Mouse (Mus musculus): ENCODE results near the gene Gm7030. TPM values are rescaled to one million over a fixed set of nuclear protein-coding genes. Genes with fewer than 3 reads are reported as not detected.
"Not testable (repeated sequence)": the region's sequence is repeated elsewhere in the genome, so short reads cannot be mapped to it uniquely, and the experiment has no call there.

Gm7030 gene
- total and polyA plus RNA-seq, 2 experiments = not detected

- Histone ChIP-seq H3K79me2 (ENCODE audit: control insufficient read depth, insufficient read depth, low read length) (no peaks in the 10 kb centered on the region), H3K27me3 (ENCODE audit: control insufficient read depth, insufficient read depth, low read length) (peaks cover 8% of the 10 kb centered on the region)
- no peak for DNase-seq (ENCODE audit: extremely low read depth, low read depth, low spot score)
Observed at GRCm38 (mm10) chr17:36154271-36155149, 25.3 kb upstream of the Gm7030 start.

GRCm38 (mm10) chr17:36151200-36151599 lies 22.0 kb upstream of the Gm7030 start:
- H3K79me2 ChIP-seq (ENCODE audit: control insufficient read depth, insufficient read depth, low read length); H3K27me3 ChIP-seq (ENCODE audit: control insufficient read depth, insufficient read depth, low read length); H3K4me3 ChIP-seq (ENCODE audit: insufficient read depth, low read depth, low read length); H3K27ac ChIP-seq (replicated peaks; ENCODE audit: insufficient read depth, low read depth, low read length); H3K4me1 ChIP-seq (ENCODE audit: control insufficient read depth, insufficient read depth, low read length); H3K36me3 ChIP-seq (ENCODE audit: control insufficient read depth, insufficient read depth, low read length); H3K9ac ChIP-seq (ENCODE audit: low read depth, low read length): not testable (repeated sequence)
- DNase-seq (ENCODE audit: extremely low read depth, low read depth, low spot score) = peak; percentile 67
- WGBS = 13% methylated on average over 4 of the region's 4 CpGs

More at GRCm38 (mm10) chr17:36154271-36155149, 25.3 kb upstream of the Gm7030 start:
- TF ChIP-seq CTCF (IDR thresholded peaks at IDR 0.05; ENCODE audit: low read depth, low read length) = no peak
- no peak for TF ChIP-seq POLR2A (IDR thresholded peaks at IDR 0.05; ENCODE audit: extremely low read depth, insufficient read depth, low read length)
- Histone ChIP-seq H3K9ac (ENCODE audit: low read depth, low read length) (no peak overlapping the region), H3K27ac (replicated peaks; ENCODE audit: insufficient read depth, low read depth, low read length) (no peak overlapping the region), H3K4me1 (ENCODE audit: control insufficient read depth, insufficient read depth, low read length) (no peaks in the 10 kb centered on the region), H3K4me3 (ENCODE audit: insufficient read depth, low read depth, low read length) (no peak overlapping the region), H3K36me3 (ENCODE audit: control insufficient read depth, insufficient read depth, low read length) (no peaks in the 10 kb centered on the region)
- WGBS = 31% methylated on average over 3 of the region's 3 CpGs

- H3K27ac ChIP-seq (replicated peaks; ENCODE audit: insufficient read depth, low read depth, low read length) = not testable (repeated sequence)
- 96% methylated on average over 5 of the region's 5 CpGs for WGBS
Observed at GRCm38 (mm10) chr17:36148468-36148867, 19.2 kb upstream of the Gm7030 start.

GRCm38 (mm10) chr17:36146937-36147336 lies 17.7 kb upstream of the Gm7030 start:
- H3K9ac ChIP-seq (ENCODE audit: low read depth, low read length); H3K27ac ChIP-seq (replicated peaks; ENCODE audit: insufficient read depth, low read depth, low read length); H3K4me1 ChIP-seq (ENCODE audit: control insufficient read depth, insufficient read depth, low read length); H3K4me3 ChIP-seq (ENCODE audit: insufficient read depth, low read depth, low read length); DNase-seq (ENCODE audit: extremely low read depth, low read depth, low spot score); H3K27me3 ChIP-seq (ENCODE audit: control insufficient read depth, insufficient read depth, low read length); H3K79me2 ChIP-seq (ENCODE audit: control insufficient read depth, insufficient read depth, low read length); H3K36me3 ChIP-seq (ENCODE audit: control insufficient read depth, insufficient read depth, low read length): not testable (repeated sequence)
- WGBS = 97% methylated on average over 1 of the region's 1 CpGs

More at GRCm38 (mm10) chr17:36148468-36148867, 19.2 kb upstream of the Gm7030 start:
- not testable (repeated sequence) for H3K27me3 ChIP-seq (ENCODE audit: control insufficient read depth, insufficient read depth, low read length); H3K9ac ChIP-seq (ENCODE audit: low read depth, low read length); H3K4me3 ChIP-seq (ENCODE audit: insufficient read depth, low read depth, low read length); H3K36me3 ChIP-seq (ENCODE audit: control insufficient read depth, insufficient read depth, low read length); H3K79me2 ChIP-seq (ENCODE audit: control insufficient read depth, insufficient read depth, low read length); DNase-seq (ENCODE audit: extremely low read depth, low read depth, low spot score); H3K4me1 ChIP-seq (ENCODE audit: control insufficient read depth, insufficient read depth, low read length)

GRCm38 (mm10) chr17:36145861-36146156 lies 16.6 kb upstream of the Gm7030 start:
- not testable (repeated sequence) for H3K27ac ChIP-seq (replicated peaks; ENCODE audit: insufficient read depth, low read depth, low read length); H3K79me2 ChIP-seq (ENCODE audit: control insufficient read depth, insufficient read depth, low read length); H3K36me3 ChIP-seq (ENCODE audit: control insufficient read depth, insufficient read depth, low read length); H3K27me3 ChIP-seq (ENCODE audit: control insufficient read depth, insufficient read depth, low read length); H3K4me1 ChIP-seq (ENCODE audit: control insufficient read depth, insufficient read depth, low read length); DNase-seq (ENCODE audit: extremely low read depth, low read depth, low spot score)
- Histone ChIP-seq H3K9ac (ENCODE audit: low read depth, low read length) (peak overlapping the region; percentile 33; the same call in 1 of the 2 replicates), H3K4me3 (ENCODE audit: insufficient read depth, low read depth, low read length) (peak overlapping the region; percentile 68; the same call in 1 of the 2 replicates)
- WGBS = 7% methylated on average over 13 of the region's 13 CpGs

- Histone ChIP-seq H3K79me2 (ENCODE audit: control insufficient read depth, insufficient read depth, low read length) (no peaks in the 10 kb centered on the region), H3K4me1 (ENCODE audit: control insufficient read depth, insufficient read depth, low read length) (peaks cover 2% of the 10 kb centered on the region; the same call in 1 of the 2 replicates), H3K9ac (ENCODE audit: low read depth, low read length) (peak overlapping the region; percentile 41), H3K36me3 (ENCODE audit: control insufficient read depth, insufficient read depth, low read length) (no peaks in the 10 kb centered on the region), H3K4me3 (ENCODE audit: insufficient read depth, low read depth, low read length) (peak overlapping the region; percentile 68), H3K27ac (replicated peaks; ENCODE audit: insufficient read depth, low read depth, low read length) (no peak overlapping the region), H3K27me3 (ENCODE audit: control insufficient read depth, insufficient read depth, low read length) (peaks cover 8% of the 10 kb centered on the region)
- 2% methylated on average over 78 of the region's 78 CpGs for WGBS
- TF ChIP-seq CTCF (IDR thresholded peaks at IDR 0.05; ENCODE audit: low read depth, low read length) (no peak), POLR2A (IDR thresholded peaks at IDR 0.05; ENCODE audit: extremely low read depth, insufficient read depth, low read length) (no peak)
- peak; percentile 14 for DNase-seq (ENCODE audit: extremely low read depth, low read depth, low spot score)
Observed at GRCm38 (mm10) chr17:36145111-36145860, 16.1 kb upstream of the Gm7030 start.

GRCm38 (mm10) chr17:36136299-36136848 lies 7.1 kb upstream of the Gm7030 start:
- not testable (repeated sequence) for H3K79me2 ChIP-seq (ENCODE audit: control insufficient read depth, insufficient read depth, low read length); DNase-seq (ENCODE audit: extremely low read depth, low read depth, low spot score); H3K9ac ChIP-seq (ENCODE audit: low read depth, low read length); H3K36me3 ChIP-seq (ENCODE audit: control insufficient read depth, insufficient read depth, low read length); H3K27me3 ChIP-seq (ENCODE audit: control insufficient read depth, insufficient read depth, low read length); H3K4me3 ChIP-seq (ENCODE audit: insufficient read depth, low read depth, low read length); H3K27ac ChIP-seq (replicated peaks; ENCODE audit: insufficient read depth, low read depth, low read length); H3K4me1 ChIP-seq (ENCODE audit: control insufficient read depth, insufficient read depth, low read length)
- 72% methylated on average over 1 of the region's 1 CpGs for WGBS

GRCm38 (mm10) chr17:36135421-36136231 lies 6.4 kb upstream of the Gm7030 start:
- H3K36me3 ChIP-seq (ENCODE audit: control insufficient read depth, insufficient read depth, low read length); H3K27ac ChIP-seq (replicated peaks; ENCODE audit: insufficient read depth, low read depth, low read length); H3K9ac ChIP-seq (ENCODE audit: low read depth, low read length); H3K79me2 ChIP-seq (ENCODE audit: control insufficient read depth, insufficient read depth, low read length); H3K4me3 ChIP-seq (ENCODE audit: insufficient read depth, low read depth, low read length); H3K27me3 ChIP-seq (ENCODE audit: control insufficient read depth, insufficient read depth, low read length); H3K4me1 ChIP-seq (ENCODE audit: control insufficient read depth, insufficient read depth, low read length); DNase-seq (ENCODE audit: extremely low read depth, low read depth, low spot score): not testable (repeated sequence)

Data from liver, adult 2 months (tissue).